Mouse (Mus musculus): Measurements from ENCODE around the gene Nudt7.

The Nudt7 gene

DNA sequence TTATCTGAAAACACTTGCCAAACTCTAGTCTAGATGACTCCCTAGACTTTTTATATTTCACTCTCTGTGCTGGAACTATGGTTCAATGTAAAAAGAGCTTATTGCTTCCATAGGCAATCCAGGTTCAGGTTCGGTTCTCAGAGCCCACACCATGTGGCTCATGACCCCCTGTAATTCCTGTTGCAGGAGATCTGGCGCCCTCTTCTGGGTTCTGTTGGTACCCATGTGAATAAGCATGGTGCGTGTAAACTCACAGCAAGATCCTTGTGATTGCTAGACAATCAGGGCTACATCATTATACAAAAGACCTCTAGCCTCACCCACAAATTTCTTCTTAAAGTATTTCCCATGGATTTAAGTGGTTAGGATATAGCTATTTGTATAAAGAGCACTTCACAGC lies 43.4 kb downstream of the Nudt7 start:
- H3K36me3 ChIP-seq (ENCODE audit: control insufficient read depth, insufficient read depth, low read length, poor library complexity, severe bottlenecking), result no peaks in the 10 kb centered on the region
- DNase-seq (ENCODE audit: low read depth, low spot score), result no peak
- H3K27me3 ChIP-seq (ENCODE audit: control insufficient read depth, insufficient read depth, low read length, poor library complexity, severe bottlenecking), result no peaks in the 10 kb centered on the region

DNA sequence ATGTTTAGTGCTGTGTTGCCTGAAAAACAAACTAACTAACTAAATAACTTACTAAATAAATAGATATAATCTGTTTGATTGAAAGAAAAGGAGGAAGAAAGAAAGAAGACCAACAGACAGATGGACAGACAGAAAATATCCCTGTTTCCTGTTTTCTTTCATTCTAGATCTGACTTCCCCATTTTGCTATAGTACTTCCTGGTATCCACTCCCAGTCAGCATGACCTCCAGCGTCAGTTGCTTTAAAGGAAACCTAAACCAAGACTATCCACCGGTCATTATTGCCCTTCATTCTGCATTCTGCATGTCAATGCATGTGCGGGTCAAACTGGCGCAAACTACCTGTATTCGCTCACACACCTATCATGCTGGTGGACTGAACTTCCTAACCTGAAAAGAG lies 60.0 kb downstream of the Nudt7 start:
- Histone ChIP-seq H3K27me3 (ENCODE audit: control insufficient read depth, insufficient read depth, low read length, poor library complexity, severe bottlenecking) (no peaks in the 10 kb centered on the region), H3K36me3 (ENCODE audit: control insufficient read depth, insufficient read depth, low read length, poor library complexity, severe bottlenecking) (no peaks in the 10 kb centered on the region)
- DNase-seq (ENCODE audit: low read depth, low spot score), result no peak

DNA sequence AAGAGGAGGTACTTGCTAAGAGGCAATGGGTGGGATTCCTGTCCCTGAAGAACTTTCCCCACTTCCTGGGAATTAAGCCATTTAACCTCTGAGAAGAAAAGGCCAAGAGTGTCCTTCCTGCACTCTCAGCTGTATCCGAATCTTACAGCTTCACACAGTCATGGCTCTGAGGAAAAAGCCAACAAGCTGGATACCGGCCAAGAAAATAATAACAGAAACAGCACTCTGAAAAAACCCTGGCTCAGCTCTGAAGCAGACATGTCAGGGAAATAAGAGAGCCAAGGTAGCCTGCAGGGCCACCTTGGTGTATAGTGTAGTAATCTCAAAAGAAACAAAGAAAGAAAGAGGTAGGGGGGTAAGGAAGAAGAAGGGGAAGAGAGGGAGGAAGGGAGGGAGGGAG lies 65.6 kb downstream of the Nudt7 start:
- H3K27me3 ChIP-seq (ENCODE audit: control insufficient read depth, insufficient read depth, low read length, poor library complexity, severe bottlenecking), result no peaks in the 10 kb centered on the region

More for the DNA sequence above, 65.6 kb downstream of the Nudt7 start:
- H3K36me3 ChIP-seq (ENCODE audit: control insufficient read depth, insufficient read depth, low read length, poor library complexity, severe bottlenecking), result no peaks in the 10 kb centered on the region
- no peak for DNase-seq (ENCODE audit: low read depth, low spot score)
